In genomic region chr6:22161944-22162343, GRCm38 (mm10) we compare ENCODE assay signal across 22 mouse cellular contexts.
DNase-seq lines count a peak whose midpoint lies in the region; ATAC-seq lines count a peak whose summit lies in the region.
"Had no signal": no experiment of that assay in that cellular context is flagged by ENCODE, and none has a peak within 500 bp of the region (broad histone marks: within the 10 kb centered on the region; RNA-seq: fewer than 3 reads in every experiment).

No protein-coding gene starts in this region.

- H3K9ac ChIP-seq in heart, embryonic 11.5 days (ENCODE audit: low read depth, low read length): no peak overlapping the region
- H3K9ac ChIP-seq in heart, embryonic 15.5 days: no peak overlapping the region
- H3K9ac ChIP-seq in midbrain, embryonic 11.5 days (ENCODE audit: low read length): no peak overlapping the region
- H3K9ac ChIP-seq in midbrain, embryonic 13.5 days (replicated peaks): no peak overlapping the region
- H3K9ac ChIP-seq: forebrain, embryonic 13.5 days; hindbrain, embryonic 14.5 days had no signal

- no peaks in the 10 kb centered on the region for H3K9me3 ChIP-seq in heart, embryonic 11.5 days (replicated peaks; ENCODE audit: control insufficient read depth, low read length)
- no peaks in the 10 kb centered on the region for H3K9me3 ChIP-seq in heart, embryonic 15.5 days (replicated peaks)
- no peaks in the 10 kb centered on the region for H3K9me3 ChIP-seq in heart, embryonic 10.5 days
- no peaks in the 10 kb centered on the region for H3K9me3 ChIP-seq in midbrain, embryonic 11.5 days (ENCODE audit: control insufficient read depth, low read length)
- no peaks in the 10 kb centered on the region for H3K9me3 ChIP-seq in midbrain, embryonic 13.5 days
- H3K9me3 ChIP-seq: forebrain, embryonic 10.5 days; forebrain, embryonic 13.5 days had no signal

- no peaks in the 10 kb centered on the region for H3K4me1 ChIP-seq in heart, embryonic 11.5 days (ENCODE audit: control insufficient read depth, insufficient read depth, low read length)
- no peaks in the 10 kb centered on the region; the same call in 1 of the 2 replicates for H3K4me1 ChIP-seq in heart, embryonic 15.5 days (replicated peaks)
- no peaks in the 10 kb centered on the region for H3K4me1 ChIP-seq in heart, embryonic 10.5 days
- no peaks in the 10 kb centered on the region for H3K4me1 ChIP-seq in midbrain, embryonic 11.5 days (ENCODE audit: control insufficient read depth, insufficient read depth, low read length)
- peaks cover 4% of the 10 kb centered on the region for H3K4me1 ChIP-seq in midbrain, embryonic 13.5 days (replicated peaks)

- H3K4me2 ChIP-seq in heart, embryonic 11.5 days: no peak overlapping the region
- no peak overlapping the region for H3K4me2 ChIP-seq in heart, embryonic 15.5 days
- no peak overlapping the region for H3K4me2 ChIP-seq in midbrain, embryonic 11.5 days
- no peak overlapping the region for H3K4me2 ChIP-seq in midbrain, embryonic 13.5 days (replicated peaks)
- H3K4me2 ChIP-seq: forebrain, embryonic 13.5 days; hindbrain, embryonic 14.5 days had no signal

- DNase-seq in heart, adult 11 months: peak; percentile 19
- DNase-seq in heart, embryonic 10.5 days (ENCODE audit: low spot score): no peak
- no peak for DNase-seq in midbrain, embryonic 11.5 days (ENCODE audit: low spot score, missing footprints)
- no peak for DNase-seq in cerebellum, adult 9-10 months
- DNase-seq: adrenal gland, adult 2 months; adrenal gland, postnatal 14 days; cerebellum, adult 11-12 months; cerebellum, adult 8-10 months; cerebellum, postnatal 14 days; gastrocnemius, postnatal 10 days; gastrocnemius, postnatal 36 days; kidney, adult 18-20 months had no signal

- ATAC-seq in heart, embryonic 11.5 days (replicated peaks; ENCODE audit: insufficient number of reproducible peaks, low FRiP score, low TSS enrichment): no peak
- peak; percentile 58; the same call in 1 of the 2 replicates for ATAC-seq in heart, embryonic 15.5 days (replicated peaks; ENCODE audit: insufficient number of reproducible peaks, insufficient read depth, low FRiP score, low read depth)
- 0 out of 2 replicates have a peak, but pooled peaks have one; percentile 44 for ATAC-seq in midbrain, embryonic 11.5 days (ENCODE audit: low FRiP score)
- ATAC-seq in midbrain, embryonic 13.5 days: no peak
- ATAC-seq: forebrain, embryonic 13.5 days; forebrain, embryonic 16.5 days; hindbrain, postnatal 0 days; inflammation-experienced regulatory T-cells, adult 6 months; intestine, embryonic 16.5 days had no signal

- H3K4me3 ChIP-seq in heart, embryonic 11.5 days (ENCODE audit: low read depth, low read length): no peak overlapping the region
- no peak overlapping the region for H3K4me3 ChIP-seq in heart, embryonic 15.5 days
- no peak overlapping the region for H3K4me3 ChIP-seq in heart, embryonic 10.5 days
- no peak overlapping the region for H3K4me3 ChIP-seq in midbrain, embryonic 11.5 days (ENCODE audit: low read depth, low read length)
- no peak overlapping the region for H3K4me3 ChIP-seq in midbrain, embryonic 13.5 days (replicated peaks)
- H3K4me3 ChIP-seq: forebrain, embryonic 10.5 days; forebrain, embryonic 13.5 days had no signal

- H3K27ac ChIP-seq in heart, embryonic 11.5 days (ENCODE audit: low read depth, low read length): no peak overlapping the region
- peak overlapping the region; percentile 43; the same call in 1 of the 2 replicates for H3K27ac ChIP-seq in heart, embryonic 15.5 days
- H3K27ac ChIP-seq in heart, embryonic 10.5 days: no peak overlapping the region
- no peak overlapping the region for H3K27ac ChIP-seq in midbrain, embryonic 11.5 days (ENCODE audit: low read depth, low read length)
- H3K27ac ChIP-seq in midbrain, embryonic 13.5 days: no peak overlapping the region
- H3K27ac ChIP-seq: forebrain, embryonic 10.5 days; forebrain, embryonic 13.5 days; hindbrain, embryonic 14.5 days; hindbrain, postnatal 0 days had no signal

- 42% methylated on average over 1 of the region's 1 CpGs for WGBS in heart, embryonic 11.5 days (ENCODE audit: insufficient replicate concordance)
- WGBS in heart, embryonic 15.5 days: 23% methylated on average over 1 of the region's 1 CpGs
- 38% methylated on average over 1 of the region's 1 CpGs for WGBS in heart, embryonic 10.5 days
- WGBS in midbrain, embryonic 11.5 days: 15% methylated on average over 1 of the region's 1 CpGs
- WGBS in midbrain, embryonic 13.5 days: 15% methylated on average over 1 of the region's 1 CpGs

- H3K27me3 ChIP-seq in heart, embryonic 11.5 days (ENCODE audit: control insufficient read depth, insufficient read depth, low read length): no peaks in the 10 kb centered on the region
- H3K27me3 ChIP-seq in heart, embryonic 15.5 days: no peaks in the 10 kb centered on the region
- H3K27me3 ChIP-seq in heart, embryonic 10.5 days (ENCODE audit: insufficient read depth, poor library complexity, severe bottlenecking): no peaks in the 10 kb centered on the region
- no peaks in the 10 kb centered on the region for H3K27me3 ChIP-seq in midbrain, embryonic 11.5 days (ENCODE audit: control insufficient read depth, insufficient read depth, low read length)
- H3K27me3 ChIP-seq in midbrain, embryonic 13.5 days: no peaks in the 10 kb centered on the region
- H3K27me3 ChIP-seq: forebrain, embryonic 13.5 days had no signal

- H3K36me3 ChIP-seq in heart, embryonic 11.5 days (ENCODE audit: control insufficient read depth, insufficient read depth, low read length): no peaks in the 10 kb centered on the region
- no peaks in the 10 kb centered on the region for H3K36me3 ChIP-seq in heart, embryonic 15.5 days
- no peaks in the 10 kb centered on the region for H3K36me3 ChIP-seq in heart, embryonic 10.5 days
- H3K36me3 ChIP-seq in midbrain, embryonic 11.5 days (ENCODE audit: control insufficient read depth, insufficient read depth, low read length): no peaks in the 10 kb centered on the region
- H3K36me3 ChIP-seq in midbrain, embryonic 13.5 days: no peaks in the 10 kb centered on the region
- H3K36me3 ChIP-seq: forebrain, embryonic 10.5 days had no signal

Comparison
In these comparisons a context has a peak if more than half of its experiments do, and no peak if none do; other contexts are left out.
1. ATAC-seq: peak in heart, embryonic 15.5 days (single experiment) and midbrain, embryonic 11.5 days (single experiment); none in heart, embryonic 11.5 days (single experiment) and midbrain, embryonic 13.5 days (single experiment).